Mouse (Mus musculus) liver, embryonic 14.5 days (tissue): ENCODE data around the gene Pdx1. TPM values are rescaled to one million over a fixed set of nuclear protein-coding genes. Genes with fewer than 3 reads are reported as not detected.
A peak's percentile ranks its signal among the peaks of the same experiment; 100 is the strongest.

Experiments
- ATAC-seq: fragments of 200-750 bp; cut with Nextera tagmentation; 2 replicates; pipeline ENCODE4 v1.8.0; 2017; ENCODE audit warnings: moderate number of reproducible peaks, mild to moderate bottlenecking, moderate library complexity; ENCODE audit not compliant: insufficient read depth
- DNase-seq, 3 experiments: peaks; one replicate each; pipeline ENCODE4 v3.0.0-alpha.2; 2012 to 2013; ENCODE audit warnings: low read depth in 3 of 3, low spot score in 3 of 3
- H3K27ac ChIP-seq: fragments of 300-500 bp; sonication (generic); 2 replicates; pipeline ENCODE4 v1.5.1; 2014; ENCODE audit warnings: moderate library complexity, mild to moderate bottlenecking, control low read depth, inconsistent platforms
- H3K27me3 ChIP-seq: fragments of 300-500 bp; sonication (generic); 2 replicates; pipeline ENCODE4 v1.6.1; 2014; ENCODE audit warnings: mild to moderate bottlenecking, low read length, moderate library complexity; ENCODE audit not compliant: control insufficient read depth, insufficient read depth
- H3K36me3 ChIP-seq: fragments of 300-500 bp; sonication (generic); replicated peaks from 2 replicates; pipeline ENCODE4 v1.6.1; 2014; ENCODE audit warnings: low read depth; ENCODE audit not compliant: control insufficient read depth, insufficient read depth
- H3K4me1 ChIP-seq, 2 experiments: fragments of 200-500 bp in 1 of 2; fragments of 300-500 bp in 1 of 2; sonication (generic) in 1 of 2; replicated peaks; 2 replicates each; pipeline ENCODE4 v1.6.1; 2012 to 2014; ENCODE audit warnings: antibody characterized with exemption in 1 of 2, inconsistent platforms in 1 of 2, low read length in 1 of 2; ENCODE audit not compliant: control insufficient read depth in 2 of 2, insufficient read depth in 2 of 2
- H3K4me2 ChIP-seq: fragments of 300-500 bp; sonication (generic); 2 replicates; pipeline ENCODE4 v1.6.1; 2014; ENCODE audit warnings: low read depth, mild to moderate bottlenecking, control low read depth, moderate library complexity
- H3K4me3 ChIP-seq, 2 experiments: fragments of 200-500 bp in 1 of 2; fragments of 300-500 bp in 1 of 2; sonication (generic) in 1 of 2; 2 replicates each; pipeline ENCODE4 v1.5.1; 2012 to 2014; ENCODE audit warnings: low read depth in 2 of 2, low read length in 2 of 2, mild to moderate bottlenecking in 2 of 2, control low read depth in 1 of 2, inconsistent platforms in 1 of 2, moderate library complexity in 1 of 2; ENCODE audit not compliant: insufficient read depth in 1 of 2
- H3K9ac ChIP-seq: fragments of 300-500 bp; sonication (generic); replicated peaks from 2 replicates; pipeline ENCODE4 v1.6.1; 2014; ENCODE audit warnings: mild to moderate bottlenecking, control low read depth, moderate library complexity
- H3K9me3 ChIP-seq: fragments of 300-500 bp; sonication (generic); 2 replicates; pipeline ENCODE4 v1.6.1; 2016; ENCODE audit warnings: low read length, mixed read lengths; ENCODE audit not compliant: control insufficient read depth
- CTCF ChIP-seq: IDR thresholded peaks from 2 replicates; pipeline ENCODE4 v1.5.1; 2016; ENCODE audit warnings: antibody characterized with exemption, low read depth, control low read depth
- EP300 ChIP-seq: IDR thresholded peaks from 2 replicates; pipeline ENCODE4 v1.6.1; 2016; ENCODE audit warnings: antibody characterized with exemption, low read depth
- WGBS: fragments of 180-500 bp; shearing (Covaris S2); extraction: QIAGEN DNeasy Blood & Tissue Kit; methylation state at CpG from one replicate; pipeline ENCODE4 v1.1.7; 2014; ENCODE audit not compliant: insufficient replicate concordance; 5-methylcytosine and 5-hydroxymethylcytosine counted together
- microRNA-seq: library from miRNA; unstranded; fragments of <30 nt; microRNA quantifications from one replicate; pipeline ENCODE4, GENCODE M21; 2016
- polyA plus RNA-seq, 2 experiments: library from polyadenylated mRNA; depleted of rRNA in 1 of 2; stranded (reverse) in 1 of 2; unstranded in 1 of 2; fragments of >200 nt; fragmentation: Nextera tagmentation in 1 of 2; extraction: Ambion mirVana in 1 of 2; gene quantifications; 2 replicates each; pipeline versions ENCODE4 v1.2.1 to v1.2.3; 2012 to 2014

Gene Pdx1
- polyA plus RNA-seq, 2 experiments = 0.03 TPM; not detected in 1

DNA sequence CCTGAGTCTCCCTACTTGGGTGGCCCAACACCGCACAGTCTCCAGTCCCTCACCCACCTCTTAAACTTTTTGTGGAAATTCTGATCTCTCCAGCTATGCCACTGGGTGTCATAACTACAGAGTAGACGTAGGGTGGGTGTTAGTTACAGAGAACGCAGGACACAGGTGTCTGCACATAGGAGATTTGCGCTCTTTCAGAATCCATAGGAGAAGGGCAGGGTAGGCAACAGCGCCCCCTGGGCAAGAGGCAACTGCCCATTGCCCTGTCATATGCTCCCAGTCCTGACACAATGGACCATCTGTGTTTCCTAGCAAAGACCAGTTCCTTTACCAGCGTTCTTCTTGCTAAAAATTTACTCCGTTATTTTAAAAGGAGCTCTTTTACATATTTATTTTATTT, 48.2 kb downstream of the Pdx1 start:
- no peak for ATAC-seq
- Histone ChIP-seq H3K36me3 (no peaks in the 10 kb centered on the region), H3K9ac (no peak overlapping the region), H3K4me1 (peaks cover 0 to 3% of the 10 kb centered on the region in 2 experiments; a peak in 2 of 4 replicates), H3K27ac (no peak overlapping the region), H3K9me3 (no peaks in the 10 kb centered on the region), H3K4me3 (no peak overlapping the region), H3K4me2 (no peak overlapping the region), H3K27me3 (peaks cover 45% of the 10 kb centered on the region)
- TF ChIP-seq CTCF (peak; percentile 56), EP300 (no peak)
- WGBS = 29% methylated on average over 7 of the region's 7 CpGs
- DNase-seq = no peak

DNA sequence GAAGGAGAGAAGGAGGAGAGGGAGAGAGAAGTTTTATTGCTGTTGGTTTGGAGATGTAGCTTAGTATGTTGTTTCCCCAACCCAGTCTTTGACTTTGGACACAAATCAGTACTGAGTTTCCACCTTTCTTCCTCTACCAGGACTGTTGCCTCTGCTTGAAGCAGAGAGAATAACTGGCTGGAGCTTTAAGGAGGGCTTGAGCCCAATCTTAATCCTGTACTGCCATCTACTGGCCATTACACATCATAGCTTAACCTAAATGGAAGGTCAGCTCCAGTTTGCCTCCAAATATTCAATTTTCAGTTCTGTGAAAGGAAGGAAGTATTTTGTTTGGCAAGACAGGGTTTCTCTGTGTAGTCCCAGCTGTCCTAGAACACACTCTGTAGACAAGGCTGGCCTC, 49.9 kb downstream of the Pdx1 start:
- H3K4me3 ChIP-seq = no peak overlapping the region
- no peak overlapping the region for H3K27ac ChIP-seq
- H3K27me3 ChIP-seq = peaks cover 28% of the 10 kb centered on the region
- DNase-seq (peak in 2 of 3 experiments; percentile 18 to 29), ATAC-seq (no peak)
- TF ChIP-seq EP300 (no peak), CTCF (peak; percentile 67)
- peaks cover 0 to 3% of the 10 kb centered on the region in 2 experiments; a peak in 2 of 4 replicates for H3K4me1 ChIP-seq
- no peaks in the 10 kb centered on the region for H3K36me3 ChIP-seq
- no peaks in the 10 kb centered on the region for H3K9me3 ChIP-seq
- H3K4me2 ChIP-seq = no peak overlapping the region
- H3K9ac ChIP-seq = no peak overlapping the region

DNA sequence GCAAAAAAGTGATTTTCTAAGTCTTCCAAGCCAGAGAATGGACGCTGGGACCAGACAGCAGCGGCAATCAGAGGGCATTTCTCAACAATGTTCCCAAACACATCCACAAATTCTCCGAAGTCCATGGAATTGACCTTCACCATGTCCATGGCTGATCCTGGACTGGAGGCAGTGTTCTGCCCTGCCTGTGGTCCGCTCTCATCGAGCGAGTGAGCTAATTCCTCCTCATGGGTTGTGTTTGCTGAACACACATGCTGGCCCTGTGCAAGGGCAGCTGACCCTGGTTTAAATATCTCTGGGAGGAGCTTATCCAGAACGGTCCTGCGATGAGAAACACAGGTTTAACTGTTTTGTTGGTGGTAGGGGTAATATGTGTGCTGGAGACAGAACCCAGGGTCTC, 52.4 kb downstream of the Pdx1 start, which contains the start of gene Urad:
Gene Urad (minus strand): TSS at position 258 of the 400 bp plus-strand sequence.
- Histone ChIP-seq H3K27ac (no peak within 1 kb of the TSS), H3K4me1 (peaks cover 0 to 3% of the 10 kb centered on the region in 2 experiments; a peak in 2 of 4 replicates), H3K4me2 (no peak within 1 kb of the TSS), H3K4me3 (no peak within 1 kb of the TSS), H3K27me3 (peaks cover 3% of the 10 kb centered on the region), H3K9me3 (no peaks in the 10 kb centered on the region), H3K9ac (no peak within 1 kb of the TSS), H3K36me3 (no peaks in the 10 kb centered on the region)
- TF ChIP-seq EP300 = no peak
- no peak for TF ChIP-seq CTCF
- ATAC-seq (peak; percentile 44; the same call in 1 of the 2 replicates), DNase-seq (no peak)
- WGBS = 53% methylated on average over 8 of the region's 8 CpGs

DNA sequence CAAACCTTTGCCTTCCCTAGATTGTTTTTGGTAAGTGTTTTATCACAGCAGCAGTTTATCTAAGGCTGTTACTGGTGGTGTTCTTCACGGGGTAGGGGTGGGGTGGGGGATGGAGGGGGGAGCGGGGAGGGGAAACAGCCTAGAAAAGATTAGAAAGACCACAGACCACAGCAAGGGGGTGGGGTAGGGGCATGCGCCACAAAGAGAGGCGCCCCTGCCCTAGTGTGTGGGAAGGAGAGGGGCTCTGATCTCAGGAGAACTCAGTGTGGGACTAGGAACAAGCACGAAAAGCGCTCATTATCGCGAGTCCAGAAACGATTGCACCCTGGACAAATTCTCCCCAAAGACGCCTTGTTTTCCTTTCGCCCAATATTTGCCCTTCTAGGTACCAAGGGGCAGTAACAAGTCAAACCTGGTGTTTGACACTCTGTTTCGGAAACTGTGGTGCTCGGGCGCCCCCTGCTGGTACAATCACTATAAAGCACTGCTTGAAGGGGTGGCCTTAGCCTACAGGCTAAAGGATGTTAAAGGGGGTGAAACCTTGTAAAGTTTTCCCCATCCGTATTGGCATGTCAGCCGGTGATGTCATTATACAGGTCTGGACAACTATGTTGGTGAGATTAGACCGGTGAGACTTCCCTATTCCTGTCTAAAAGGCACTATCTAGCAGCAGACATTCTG, 53.6 kb downstream of the Pdx1 start:
- Histone ChIP-seq H3K4me1 (peaks cover 0 to 3% of the 10 kb centered on the region in 2 experiments; a peak in 2 of 4 replicates), H3K36me3 (no peaks in the 10 kb centered on the region), H3K4me3 (no peak overlapping the region), H3K9me3 (no peaks in the 10 kb centered on the region), H3K27me3 (no peaks in the 10 kb centered on the region), H3K4me2 (no peak overlapping the region), H3K9ac (no peak overlapping the region), H3K27ac (no peak overlapping the region)
- TF ChIP-seq EP300 (no peak), CTCF (peak; percentile 91)
- peak in 2 of 3 experiments; percentile 35 to 48 for DNase-seq
- ATAC-seq = peak; percentile 42; the same call in 1 of the 2 replicates
- under 1% methylated on average over 17 of the region's 17 CpGs for WGBS

Small RNA genes lying within 50 kb of the gene (microRNA-seq; reads per million reads assigned to microRNA genes)
- not detected for gene Mir7k

Other genes starting within 250 kb of the Pdx1 start
- gene Lnx2, start 193.4 kb upstream of the Pdx1 start, polyA plus RNA-seq (2012; rRNA removed) = 3.1 and 4.1 TPM in 2 replicates
- 4.0 and 4.4 TPM in 2 replicates for gene Lnx2, start 193.4 kb upstream of the Pdx1 start, polyA plus RNA-seq (2014; fragmentation: Nextera tagmentation; extraction: Ambion mirVana)
- gene Polr1d, start 192.9 kb upstream of the Pdx1 start, polyA plus RNA-seq (2012; rRNA removed) = 45.9 and 58.6 TPM in 2 replicates
- 87.1 and 92.4 TPM in 2 replicates for gene Polr1d, start 192.9 kb upstream of the Pdx1 start, polyA plus RNA-seq (2014; fragmentation: Nextera tagmentation; extraction: Ambion mirVana)
- 0.02 TPM in 1 of 2 replicates, not detected in the other for gene Gsx1, start 81.3 kb upstream of the Pdx1 start, polyA plus RNA-seq (2012; rRNA removed)
- gene Gsx1, start 81.3 kb upstream of the Pdx1 start, polyA plus RNA-seq (2014; fragmentation: Nextera tagmentation; extraction: Ambion mirVana) = not detected in 2 replicates
- gene Cdx2, start 37.3 kb downstream of the Pdx1 start, polyA plus RNA-seq (2012; rRNA removed) = 0.09 TPM in 1 of 2 replicates, not detected in the other
- gene Cdx2, start 37.3 kb downstream of the Pdx1 start, polyA plus RNA-seq (2014; fragmentation: Nextera tagmentation; extraction: Ambion mirVana) = not detected in 2 replicates
- gene Urad, start 52.5 kb downstream of the Pdx1 start, polyA plus RNA-seq (2012; rRNA removed) = 1.0 and 1.1 TPM in 2 replicates
- 0.30 and 0.57 TPM in 2 replicates for gene Urad, start 52.5 kb downstream of the Pdx1 start, polyA plus RNA-seq (2014; fragmentation: Nextera tagmentation; extraction: Ambion mirVana)
- 0.65 and 0.88 TPM in 2 replicates for gene Flt3, start 130.5 kb downstream of the Pdx1 start, polyA plus RNA-seq (2012; rRNA removed)
- gene Flt3, start 130.5 kb downstream of the Pdx1 start, polyA plus RNA-seq (2014; fragmentation: Nextera tagmentation; extraction: Ambion mirVana) = 1.2 and 1.3 TPM in 2 replicates
- 11.5 and 17.2 TPM in 2 replicates for gene Pan3, start 160.2 kb downstream of the Pdx1 start, polyA plus RNA-seq (2012; rRNA removed)
- gene Pan3, start 160.2 kb downstream of the Pdx1 start, polyA plus RNA-seq (2014; fragmentation: Nextera tagmentation; extraction: Ambion mirVana) = 31.3 and 33.3 TPM in 2 replicates